Mouse (Mus musculus): ENCODE data around the gene Foxi2. TPM values are rescaled to one million over a fixed set of nuclear protein-coding genes. Genes with fewer than 3 reads are reported as not detected.

Gene Foxi2
- total RNA-seq (2021) = not detected

DNA sequence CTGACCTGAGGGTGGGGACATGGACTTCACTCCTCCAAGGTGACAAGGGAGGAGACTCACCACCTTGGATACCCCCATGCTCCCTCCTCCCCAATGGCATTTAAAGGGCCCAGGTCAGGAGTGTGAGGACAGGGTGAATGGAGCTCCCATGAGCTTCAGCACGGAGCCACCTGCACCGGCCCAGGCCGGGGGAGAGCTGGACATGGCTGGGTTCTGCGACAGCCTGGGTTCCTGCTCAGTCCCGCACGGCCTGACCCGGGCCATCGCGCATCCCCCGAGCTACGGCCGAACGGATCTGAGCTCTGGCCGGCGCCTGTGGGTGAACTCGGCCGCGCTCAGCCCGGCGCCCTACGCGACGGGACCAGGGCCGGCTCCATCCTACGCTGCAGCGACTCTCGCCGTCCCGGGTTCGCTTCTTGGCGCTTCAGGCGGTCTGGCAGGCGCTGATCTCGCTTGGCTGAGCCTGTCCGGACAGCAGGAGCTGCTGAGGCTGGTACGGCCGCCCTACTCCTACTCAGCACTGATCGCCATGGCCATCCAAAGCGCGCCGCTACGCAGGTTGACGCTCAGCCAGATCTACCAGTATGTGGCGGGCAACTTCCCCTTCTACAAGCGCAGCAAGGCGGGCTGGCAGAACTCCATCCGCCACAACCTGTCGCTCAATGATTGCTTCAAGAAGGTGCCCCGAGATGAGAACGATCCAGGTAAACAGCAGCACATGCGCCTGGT, at the start of gene Foxi2:
Foxi2 (plus strand) TSS at position 72 of the 729 bp plus-strand sequence.
- intact Hi-C loops (cut with DNase I) = no loop called here
- peak; percentile 9 to 40 for DNase-seq (ENCODE audit: extremely low spot score in 1 of 2, low spot score in 2 of 2)

DNA sequence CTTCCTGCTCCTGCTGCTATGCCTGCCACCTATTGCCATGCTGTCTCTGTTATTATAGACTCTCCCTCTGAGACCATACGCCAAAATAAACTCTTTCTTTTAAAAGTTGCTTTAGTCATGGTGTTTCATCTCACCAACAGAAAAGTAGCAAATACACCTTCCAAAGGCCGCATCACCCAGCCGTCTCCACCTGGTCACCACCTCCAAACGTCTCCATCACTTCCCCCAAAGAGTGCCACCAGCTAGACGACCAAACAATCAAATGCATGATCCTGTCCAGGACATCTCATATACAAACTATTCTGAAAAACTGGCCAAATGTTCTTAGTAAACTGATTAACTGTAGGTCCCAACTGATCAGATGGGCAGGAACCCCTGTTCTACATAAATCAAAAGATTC, 45.5 kb upstream of the Foxi2 start:
- intact Hi-C loops (cut with DNase I) = no loop called here
- no peak for DNase-seq (ENCODE audit: extremely low spot score in 1 of 2, low spot score in 2 of 2)

DNA sequence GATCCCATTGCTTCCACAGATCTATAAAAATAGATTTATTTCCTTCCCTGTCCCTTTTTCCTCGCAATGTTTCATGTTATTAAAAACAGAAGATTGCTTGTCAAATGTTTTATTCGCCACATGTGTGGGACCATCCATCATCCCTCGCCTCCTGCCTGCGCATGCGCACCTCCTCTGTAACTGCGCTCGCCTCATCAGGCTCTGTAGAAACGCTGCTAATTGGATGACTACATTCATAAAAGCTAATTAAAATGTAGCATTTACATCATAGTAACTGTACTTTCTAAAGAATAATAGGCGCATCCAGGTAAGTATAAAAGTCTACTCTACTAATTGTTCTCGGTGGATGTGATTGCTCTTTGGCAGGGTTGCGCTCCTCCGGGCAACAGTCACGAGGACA, 34.1 kb upstream of the Foxi2 start:
- DNase-seq (ENCODE audit: extremely low spot score in 1 of 2, low spot score in 2 of 2) = no peak
- intact Hi-C loops (cut with DNase I) = no loop called here

DNA sequence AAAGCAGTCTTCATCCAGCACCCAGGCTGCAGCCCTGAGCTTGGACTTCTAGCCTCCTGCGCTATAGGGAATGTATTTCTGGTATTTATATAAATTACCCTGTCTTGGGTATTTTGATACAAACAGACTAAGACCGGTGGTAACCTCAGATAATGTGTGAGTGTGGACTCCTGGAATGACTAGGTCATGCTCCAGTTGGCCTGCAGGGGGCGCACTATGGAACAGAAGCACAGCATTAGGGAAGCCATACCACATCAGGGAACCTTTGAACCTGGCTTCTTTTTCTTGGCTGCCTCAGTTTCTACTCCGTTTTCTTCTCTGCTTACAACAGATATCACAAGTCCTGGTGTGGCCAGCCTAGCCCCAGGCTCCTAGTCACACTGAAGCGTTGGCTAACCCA, 33.2 kb upstream of the Foxi2 start:
- DNase-seq (ENCODE audit: extremely low spot score in 1 of 2, low spot score in 2 of 2) = no peak
- intact Hi-C loops (cut with DNase I) = no loop called here

DNA sequence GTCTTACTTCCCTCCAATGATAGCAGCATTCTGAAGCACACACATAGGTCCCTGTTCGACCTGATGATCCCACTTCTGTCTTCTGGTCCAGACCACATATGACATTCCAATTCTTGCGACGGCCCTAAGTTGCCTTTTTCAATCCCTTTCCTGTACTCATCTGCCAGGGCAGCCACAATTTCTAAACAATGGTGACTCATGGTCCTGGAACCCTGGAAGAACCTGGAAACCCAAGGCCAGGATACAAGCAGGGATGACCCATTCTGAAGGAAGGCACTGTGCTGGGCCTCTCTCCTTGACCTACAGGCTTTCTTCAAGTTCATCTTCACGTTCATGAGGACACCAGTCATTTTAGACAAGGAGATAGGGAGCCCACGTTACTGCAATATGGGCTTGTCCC, 31.8 kb upstream of the Foxi2 start:
- intact Hi-C loops (cut with DNase I) = no loop called here
- DNase-seq (ENCODE audit: extremely low spot score in 1 of 2, low spot score in 2 of 2) = no peak

DNA sequence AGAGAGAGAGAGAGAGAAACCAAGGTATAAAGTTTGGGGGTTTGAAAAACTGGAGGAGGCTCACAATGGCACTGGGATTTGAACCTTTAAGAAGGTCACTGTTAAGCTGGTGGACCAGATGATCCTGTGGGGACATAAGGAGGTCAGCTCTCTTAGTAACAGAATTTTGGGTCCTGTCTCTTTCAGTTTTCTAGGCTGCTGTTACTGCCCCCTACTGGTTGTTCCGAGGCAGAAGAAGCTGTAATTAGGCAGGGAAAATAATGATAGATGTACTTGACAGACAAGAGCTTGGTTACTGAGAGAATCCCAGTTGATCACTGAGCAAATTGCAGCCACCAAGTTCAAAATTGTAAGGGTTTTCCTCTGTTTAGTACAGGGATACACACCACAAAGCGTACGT, 21.1 kb upstream of the Foxi2 start:
- intact Hi-C loops (cut with DNase I) = no loop called here

DNA sequence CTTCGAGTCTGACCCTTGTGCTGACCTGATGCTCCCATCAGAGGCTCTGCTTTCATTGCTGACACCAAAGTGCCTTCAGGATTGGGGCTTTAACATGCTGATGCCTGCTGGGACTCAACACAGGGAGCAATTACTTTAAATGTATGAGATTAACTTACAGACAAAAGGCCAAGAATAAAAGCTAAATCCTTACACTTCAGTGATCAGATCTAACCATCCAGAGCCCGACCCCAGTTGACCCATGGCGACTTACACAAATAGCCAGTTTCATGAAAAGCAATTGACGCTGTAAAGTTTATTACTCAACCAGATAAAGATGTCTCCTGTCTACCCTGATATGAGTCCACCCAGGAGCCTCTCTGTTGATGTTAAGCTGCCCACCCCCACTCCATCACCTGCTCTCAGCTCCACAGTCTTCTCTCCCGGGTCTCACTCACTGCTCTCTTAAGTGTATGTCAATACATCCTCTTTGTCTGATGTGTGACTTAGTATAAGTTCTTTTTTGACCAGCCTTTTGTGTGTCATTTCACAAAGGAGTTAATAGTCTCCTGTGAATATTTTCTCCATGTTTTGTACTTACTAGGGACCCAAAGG, 17.1 kb upstream of the Foxi2 start:
- DNase-seq (ENCODE audit: extremely low spot score in 1 of 2, low spot score in 2 of 2) = no peak
- intact Hi-C loops (cut with DNase I) = no loop called here

More for the DNA sequence above, 21.1 kb upstream of the Foxi2 start:
- DNase-seq (ENCODE audit: extremely low spot score in 1 of 2, low spot score in 2 of 2) = no peak

DNA sequence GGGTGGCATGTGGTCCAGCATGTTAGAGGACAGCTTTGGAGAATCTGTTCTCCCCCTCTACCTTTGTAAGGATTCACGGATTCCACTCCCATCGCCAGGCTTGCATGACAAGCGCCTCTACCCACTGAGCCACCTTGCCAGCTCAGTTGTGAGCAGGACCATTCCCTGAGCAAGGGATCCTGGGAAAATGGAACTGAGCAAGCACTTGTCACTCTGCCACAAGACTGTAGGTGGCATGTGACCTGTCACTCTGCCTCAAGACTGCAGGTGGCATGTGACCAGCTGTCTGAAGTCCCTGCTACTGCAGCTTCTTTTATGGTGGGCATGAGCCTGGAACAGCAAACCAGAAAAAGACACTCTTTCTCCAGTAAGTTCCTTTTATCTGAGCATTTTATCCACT, 15.7 kb upstream of the Foxi2 start:
- intact Hi-C loops (cut with DNase I) = no loop called here
- DNase-seq (ENCODE audit: extremely low spot score in 1 of 2, low spot score in 2 of 2) = no peak

DNA sequence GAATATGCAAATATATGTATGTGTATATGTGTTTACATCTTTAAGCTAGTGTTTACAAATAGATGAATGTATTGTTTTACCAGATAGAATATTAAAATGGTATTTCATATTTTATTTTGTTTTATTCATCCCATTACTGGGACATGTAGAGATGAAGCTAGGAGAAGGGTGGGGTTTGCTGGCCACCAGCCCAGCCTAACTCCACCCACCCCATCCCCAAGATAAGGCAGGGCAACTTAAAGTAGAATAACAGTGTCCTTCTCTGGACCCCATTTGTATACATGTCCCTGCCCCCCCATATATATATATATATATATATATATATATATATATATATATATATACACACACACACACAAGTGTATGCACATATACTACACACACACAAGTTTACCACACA, 14.9 kb upstream of the Foxi2 start:
- DNase-seq (ENCODE audit: extremely low spot score in 1 of 2, low spot score in 2 of 2) = no peak
- intact Hi-C loops (cut with DNase I) = no loop called here

DNA sequence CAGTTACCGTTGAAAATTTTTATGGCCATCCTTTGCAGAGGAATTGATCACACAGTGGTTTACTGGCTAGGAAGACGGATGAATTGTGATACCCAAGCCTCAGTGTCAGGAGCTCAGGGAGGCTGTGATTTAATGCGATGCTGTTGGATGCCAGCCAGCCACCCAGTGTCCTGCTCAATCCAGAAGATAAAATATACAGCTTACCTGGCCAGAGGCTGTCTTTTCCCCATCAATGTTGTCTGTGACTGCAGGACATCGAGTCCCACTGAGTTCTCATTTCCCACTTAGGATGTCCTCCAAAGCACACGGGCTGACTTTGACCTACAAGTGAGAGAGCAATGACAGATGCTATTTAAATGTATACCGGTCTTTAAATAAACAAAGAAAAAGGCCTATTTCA, 13.0 kb upstream of the Foxi2 start:
- no peak for DNase-seq (ENCODE audit: extremely low spot score in 1 of 2, low spot score in 2 of 2)
- intact Hi-C loops (cut with DNase I) = no loop called here

DNA sequence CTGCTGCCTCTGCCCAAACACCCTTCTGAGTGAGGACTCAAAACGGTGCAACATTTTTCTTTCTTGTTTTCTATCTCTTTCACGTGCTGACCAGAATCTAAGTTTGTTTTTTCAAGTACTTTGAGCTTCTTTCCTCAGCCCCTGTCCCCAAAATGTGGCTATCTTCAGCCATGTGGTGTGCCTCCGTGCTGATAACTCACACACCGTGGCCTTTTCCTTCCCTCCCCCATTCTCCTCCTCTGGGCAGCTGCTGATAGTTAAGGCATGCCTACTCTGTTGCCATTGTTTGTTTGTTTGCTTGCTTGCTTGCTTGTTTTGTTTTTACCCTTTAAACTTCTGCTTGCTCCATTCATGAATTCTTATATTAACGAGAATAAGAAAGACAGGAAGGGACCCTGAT, 12.2 kb upstream of the Foxi2 start:
- intact Hi-C loops (cut with DNase I) = no loop called here
- DNase-seq (ENCODE audit: extremely low spot score in 1 of 2, low spot score in 2 of 2) = no peak

DNA sequence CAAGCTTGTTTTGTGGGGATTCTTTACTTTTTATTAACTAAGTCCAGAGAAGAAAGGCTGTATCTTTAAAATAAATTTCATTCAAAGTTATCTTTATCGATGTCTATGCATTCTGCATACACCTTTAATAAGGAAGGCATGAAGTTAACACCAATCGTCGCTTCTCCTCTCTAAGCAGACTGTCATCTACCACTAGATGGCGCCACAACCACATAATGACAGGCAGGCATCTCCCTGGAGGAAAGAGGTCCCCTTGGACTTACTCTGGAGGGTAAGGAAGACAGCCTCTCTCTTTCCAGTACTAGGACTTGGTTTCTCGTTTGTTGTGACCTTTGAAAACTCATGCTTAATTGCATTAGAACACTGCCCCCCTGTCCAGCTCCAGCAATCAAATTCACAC, 6.7 kb upstream of the Foxi2 start:
- intact Hi-C loops (cut with DNase I) = loop anchor here (2.0 to 10.0 kb wide), 3 partner anchors 61 to 1729 kb away; no protein-coding TSS in a partner anchor
- DNase-seq (ENCODE audit: extremely low spot score in 1 of 2, low spot score in 2 of 2) = peak; percentile 79 to 83

DNA sequence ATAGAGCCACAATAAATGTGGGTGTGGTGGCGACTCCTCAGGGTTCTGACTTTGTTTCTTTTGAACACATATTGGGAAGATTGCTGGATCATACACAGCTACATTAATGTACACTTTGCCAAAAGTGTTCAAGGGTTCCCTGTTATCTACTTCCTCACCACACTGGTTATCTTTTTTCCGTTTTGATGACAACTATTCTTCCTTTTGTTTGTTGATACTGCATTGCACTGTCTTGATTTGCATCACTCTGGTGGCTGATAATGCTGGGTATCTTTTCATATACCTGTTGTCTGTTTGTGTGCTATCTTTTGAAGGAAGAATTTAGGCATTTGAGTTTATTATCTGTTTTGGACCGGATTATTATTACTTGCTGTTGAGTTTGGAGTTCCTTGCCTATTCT, 3.3 kb upstream of the Foxi2 start:
- intact Hi-C loops (cut with DNase I) = loop anchor here (10.0 kb wide), 1 partner anchor 1732 kb away; no protein-coding TSS in a partner anchor
- DNase-seq (ENCODE audit: extremely low spot score in 1 of 2, low spot score in 2 of 2) = no peak

DNA sequence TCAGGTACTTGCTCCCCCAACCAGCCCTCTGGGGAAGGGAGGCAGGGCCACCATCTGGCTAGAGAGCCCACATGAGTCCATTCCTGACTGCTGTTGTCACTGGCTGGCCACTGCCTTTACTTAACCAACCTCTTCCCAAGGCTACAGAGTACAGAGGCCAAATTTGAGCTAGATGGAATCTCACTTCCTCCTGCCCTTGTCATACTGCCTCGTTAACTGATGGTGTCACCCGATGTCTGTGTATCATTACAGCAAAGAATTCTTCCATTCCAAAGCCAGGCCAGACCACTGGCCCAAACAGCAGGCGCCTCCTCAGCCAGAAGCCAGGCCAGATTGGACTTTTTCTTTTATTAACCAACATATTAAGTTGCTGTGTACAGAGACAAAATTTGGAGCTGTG, 1.6 kb upstream of the Foxi2 start:
- DNase-seq (ENCODE audit: extremely low spot score in 1 of 2, low spot score in 2 of 2) = no peak
- intact Hi-C loops (cut with DNase I) = loop anchor here (10.0 kb wide), 1 partner anchor 1734 kb away; no protein-coding TSS in a partner anchor

DNA sequence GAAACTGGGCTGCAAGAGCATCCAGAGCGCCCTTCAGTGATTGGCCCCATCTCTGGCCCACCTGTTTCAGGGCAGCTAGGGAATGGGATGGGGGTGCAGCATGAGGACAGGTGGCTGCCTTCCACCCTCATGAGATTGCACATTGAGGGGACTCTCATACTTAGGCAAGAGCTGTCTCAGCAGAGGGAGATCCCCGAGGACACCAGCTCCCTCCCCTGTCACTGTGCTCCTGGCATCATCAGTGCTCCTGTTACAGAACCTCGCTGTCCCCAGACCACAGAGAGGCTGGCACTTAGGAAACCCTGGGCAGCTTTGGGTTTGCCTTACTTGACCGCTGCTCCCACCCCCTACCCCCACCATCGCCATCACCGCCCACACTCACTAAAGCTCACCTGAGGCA, 2.2 kb downstream of the Foxi2 start:
- intact Hi-C loops (cut with DNase I) = no loop called here
- DNase-seq (ENCODE audit: extremely low spot score in 1 of 2, low spot score in 2 of 2) = no peak

DNA sequence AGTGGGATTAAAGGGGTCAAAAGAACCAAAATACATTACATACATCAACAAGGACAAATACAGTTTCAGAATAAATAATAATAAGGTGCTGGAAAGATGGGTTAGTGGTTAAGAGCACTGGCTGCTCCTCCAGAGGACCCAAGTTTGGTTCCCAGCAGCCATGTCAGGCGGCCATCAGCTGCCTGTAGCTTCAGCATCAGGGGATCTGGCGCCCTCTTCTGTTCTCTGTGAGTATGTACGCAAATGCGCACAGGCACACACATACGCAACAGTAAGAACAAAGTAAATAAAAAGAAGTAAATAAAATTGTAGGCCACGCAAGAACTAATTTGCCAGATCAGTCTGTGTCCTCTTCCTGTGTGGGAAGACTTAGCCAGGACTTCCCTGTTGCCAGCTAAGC, 18.7 kb downstream of the Foxi2 start:
- DNase-seq (ENCODE audit: extremely low spot score in 1 of 2, low spot score in 2 of 2) = no peak
- intact Hi-C loops (cut with DNase I) = no loop called here

DNA sequence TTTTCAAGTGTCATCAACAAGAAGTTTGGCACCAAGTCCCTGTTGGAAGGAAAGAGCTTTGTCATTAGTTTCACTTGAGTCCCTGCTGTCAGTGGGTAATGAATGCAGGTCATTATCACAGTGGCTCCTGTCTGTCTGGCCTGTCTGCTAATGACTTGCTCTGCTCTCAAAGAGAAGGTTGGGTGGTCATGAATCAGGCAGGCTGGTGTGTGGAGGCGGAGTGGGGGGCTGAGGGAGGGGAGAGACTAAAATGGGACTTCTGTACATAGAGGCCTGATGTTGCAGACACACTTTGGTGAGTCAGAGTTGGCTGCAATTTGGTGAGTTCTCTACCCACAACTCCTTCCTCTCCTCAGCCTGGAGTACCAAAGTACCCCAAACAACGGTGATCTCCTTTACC, 20.8 kb downstream of the Foxi2 start:
- intact Hi-C loops (cut with DNase I) = no loop called here
- no peak for DNase-seq (ENCODE audit: extremely low spot score in 1 of 2, low spot score in 2 of 2)

DNA sequence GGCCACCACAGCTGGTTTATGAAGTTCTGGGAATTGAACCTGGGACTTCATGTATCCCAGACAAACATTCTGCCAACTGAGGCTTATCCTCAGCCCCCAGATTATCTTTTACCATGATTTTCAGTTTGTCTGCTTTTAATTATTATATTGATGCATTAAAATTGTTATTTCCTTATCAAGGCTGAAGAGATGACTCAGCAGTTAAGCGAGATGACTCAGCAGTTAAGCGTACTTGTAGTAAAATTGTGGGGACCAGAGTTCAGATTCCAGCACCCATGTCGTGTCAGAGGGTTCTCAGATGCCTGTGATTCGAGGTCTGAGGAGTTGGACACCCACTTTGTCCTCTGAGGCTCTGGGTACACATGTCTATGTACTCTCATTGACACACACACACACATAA, 33.8 kb downstream of the Foxi2 start:
- intact Hi-C loops (cut with DNase I) = no loop called here
- DNase-seq (ENCODE audit: extremely low spot score in 1 of 2, low spot score in 2 of 2) = no peak

DNA sequence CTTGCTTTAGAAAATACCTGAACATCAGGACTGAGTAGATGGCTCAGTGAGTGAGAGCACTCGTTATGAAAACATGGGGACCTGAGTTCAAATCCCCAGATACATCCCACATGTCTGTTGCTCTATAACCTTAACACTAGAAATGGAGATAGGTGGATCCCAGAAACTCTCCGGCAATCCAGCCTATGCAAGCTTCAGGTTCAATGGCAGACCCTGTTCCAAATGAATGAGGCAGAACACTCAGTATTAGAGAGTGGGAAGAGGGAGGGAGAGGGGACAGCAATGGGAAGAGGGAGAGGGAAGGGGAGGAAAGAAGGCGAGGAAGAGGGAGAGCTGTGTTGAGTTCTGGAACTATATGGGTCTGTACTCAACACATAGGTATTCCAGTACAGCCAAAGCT, 41.2 kb downstream of the Foxi2 start:
- no peak for DNase-seq (ENCODE audit: extremely low spot score in 1 of 2, low spot score in 2 of 2)
- intact Hi-C loops (cut with DNase I) = loop anchor here (5.0 kb wide), 1 partner anchor 34 kb away; no protein-coding TSS in a partner anchor

DNA sequence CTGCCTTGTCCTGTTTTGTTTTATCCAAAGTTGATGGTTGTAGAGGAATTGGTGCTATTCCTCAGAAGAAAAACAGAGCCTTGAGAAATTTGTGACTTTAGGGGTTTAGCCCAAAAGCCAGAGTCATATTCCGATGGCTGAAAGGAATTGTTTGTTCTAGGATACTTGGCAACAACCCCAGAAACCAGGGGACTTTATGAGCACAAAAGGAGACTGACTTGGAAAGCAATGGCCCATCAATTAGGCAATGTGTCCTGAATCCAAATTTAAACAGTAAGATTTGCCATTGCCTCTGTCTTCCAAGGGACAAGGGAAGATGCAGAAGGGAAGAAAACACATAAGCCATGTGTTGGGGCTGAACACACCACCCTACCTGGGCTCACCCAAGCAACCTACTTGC, 42.3 kb downstream of the Foxi2 start:
- DNase-seq (ENCODE audit: extremely low spot score in 1 of 2, low spot score in 2 of 2) = no peak
- intact Hi-C loops (cut with DNase I) = loop anchor here (5.0 kb wide), 1 partner anchor 35 kb away; no protein-coding TSS in a partner anchor
